Mouse (Mus musculus) small intestine, adult 2 months (tissue): ENCODE results near the gene Klhdc4.

ENCODE experiments used
- CTCF ChIP-seq: fragments of 200-500 bp; IDR thresholded peaks from 2 replicates; pipeline ENCODE4 v1.5.1; 2012; ENCODE audit warnings: low read depth, mild to moderate bottlenecking, control low read depth, inconsistent platforms, low read length, moderate library complexity, mixed read lengths; ENCODE audit not compliant: insufficient replicate concordance, insufficient read length; ENCODE audit errors: extremely low read depth
- POLR2A ChIP-seq: fragments of 200-500 bp; IDR thresholded peaks from 2 replicates; pipeline ENCODE4 v1.6.1; 2012; ENCODE audit warnings: low read depth, mild to moderate bottlenecking, control low read depth, inconsistent platforms, low read length, moderate library complexity

- TF ChIP-seq CTCF (no peak), POLR2A (no peak)
Observed at GRCm38 (mm10) chr8:121809524-121810155, 19.7 kb downstream of the Klhdc4 start.
